Mouse (Mus musculus): Measurements from ENCODE around the gene Ugt1a6b. TPM values are rescaled to one million over a fixed set of nuclear protein-coding genes. Genes with fewer than 3 reads are reported as not detected.

The Ugt1a6b gene
- polyA plus RNA-seq, 1 experiment from 2014 or later: 28.8 TPM

GRCm38 (mm10) chr1:88226670-88227379, 123.8 kb downstream of the Ugt1a6b start, which contains the start of gene Mroh2a:
TSS of gene Mroh2a (plus strand) at chr1:88226986.
- WGBS (ENCODE audit: insufficient replicate concordance): 47% methylated on average over 5 of the region's 5 CpGs
- ATAC-seq: no peak
- H3K4me3 ChIP-seq (ENCODE audit: low read depth, low read length): no peak within 1 kb of the TSS
- no peaks in the 10 kb centered on the region for H3K4me1 ChIP-seq (ENCODE audit: insufficient read depth)
- no peak within 1 kb of the TSS for H3K27ac ChIP-seq (ENCODE audit: low read depth)
- H3K9ac ChIP-seq (replicated peaks): no peak within 1 kb of the TSS
- H3K9me3 ChIP-seq (ENCODE audit: low read length): peaks cover 17% of the 10 kb centered on the region
- peak; percentile 33 for DNase-seq
- no peaks in the 10 kb centered on the region for H3K27me3 ChIP-seq (ENCODE audit: insufficient read depth, low read length)
- TF ChIP-seq EP300 (IDR thresholded peaks at IDR 0.05; ENCODE audit: low read depth): no peak
- TF ChIP-seq CTCF (IDR thresholded peaks at IDR 0.05; ENCODE audit: low read depth): no peak
- H3K36me3 ChIP-seq (replicated peaks; ENCODE audit: insufficient read depth, low read length): no peaks in the 10 kb centered on the region
- H3K4me2 ChIP-seq (ENCODE audit: low read depth, low read length): no peak within 1 kb of the TSS

GRCm38 (mm10) chr1:88227482-88227881, 124.4 kb downstream of the Ugt1a6b start:
- 51% methylated on average over 2 of the region's 2 CpGs for WGBS (ENCODE audit: insufficient replicate concordance)
- Histone ChIP-seq H3K27me3 (ENCODE audit: insufficient read depth, low read length) (no peaks in the 10 kb centered on the region), H3K4me2 (ENCODE audit: low read depth, low read length) (no peak overlapping the region), H3K4me3 (ENCODE audit: low read depth, low read length) (no peak overlapping the region), H3K4me1 (ENCODE audit: insufficient read depth) (no peaks in the 10 kb centered on the region), H3K27ac (ENCODE audit: low read depth) (no peak overlapping the region), H3K36me3 (replicated peaks; ENCODE audit: insufficient read depth, low read length) (no peaks in the 10 kb centered on the region), H3K9me3 (ENCODE audit: low read length) (peaks cover 14% of the 10 kb centered on the region), H3K9ac (replicated peaks) (no peak overlapping the region)
- no peak for DNase-seq
- ATAC-seq: no peak
- TF ChIP-seq EP300 (IDR thresholded peaks at IDR 0.05; ENCODE audit: low read depth) (no peak), CTCF (IDR thresholded peaks at IDR 0.05; ENCODE audit: low read depth) (no peak)

- peaks cover 14% of the 10 kb centered on the region for H3K9me3 ChIP-seq (ENCODE audit: low read length)
- 63% methylated on average over 7 of the region's 7 CpGs for WGBS (ENCODE audit: insufficient replicate concordance)
These were observed 125.1 kb downstream of the Ugt1a6b start for GRCm38 (mm10) chr1:88228121-88228520.

GRCm38 (mm10) chr1:88229566-88229965, 126.5 kb downstream of the Ugt1a6b start:
- Histone ChIP-seq H3K4me1 (ENCODE audit: insufficient read depth) (no peaks in the 10 kb centered on the region), H3K4me2 (ENCODE audit: low read depth, low read length) (no peak overlapping the region), H3K9ac (replicated peaks) (no peak overlapping the region), H3K27me3 (ENCODE audit: insufficient read depth, low read length) (no peaks in the 10 kb centered on the region), H3K9me3 (ENCODE audit: low read length) (peaks cover 14% of the 10 kb centered on the region), H3K4me3 (ENCODE audit: low read depth, low read length) (no peak overlapping the region), H3K36me3 (replicated peaks; ENCODE audit: insufficient read depth, low read length) (no peaks in the 10 kb centered on the region), H3K27ac (ENCODE audit: low read depth) (no peak overlapping the region)
- 72% methylated on average over 3 of the region's 3 CpGs for WGBS (ENCODE audit: insufficient replicate concordance)
- no peak for TF ChIP-seq EP300 (IDR thresholded peaks at IDR 0.05; ENCODE audit: low read depth)
- no peak for TF ChIP-seq CTCF (IDR thresholded peaks at IDR 0.05; ENCODE audit: low read depth)
- DNase-seq: no peak
- no peak for ATAC-seq

More at GRCm38 (mm10) chr1:88228121-88228520, 125.1 kb downstream of the Ugt1a6b start:
- Histone ChIP-seq H3K27ac (ENCODE audit: low read depth) (no peak overlapping the region), H3K4me2 (ENCODE audit: low read depth, low read length) (no peak overlapping the region), H3K36me3 (replicated peaks; ENCODE audit: insufficient read depth, low read length) (no peaks in the 10 kb centered on the region), H3K9ac (replicated peaks) (no peak overlapping the region), H3K4me3 (ENCODE audit: low read depth, low read length) (no peak overlapping the region), H3K4me1 (ENCODE audit: insufficient read depth) (no peaks in the 10 kb centered on the region), H3K27me3 (ENCODE audit: insufficient read depth, low read length) (no peaks in the 10 kb centered on the region)
- TF ChIP-seq CTCF (IDR thresholded peaks at IDR 0.05; ENCODE audit: low read depth): no peak
- TF ChIP-seq EP300 (IDR thresholded peaks at IDR 0.05; ENCODE audit: low read depth): no peak
- DNase-seq (peak; percentile 26), ATAC-seq (no peak)

- H3K36me3 ChIP-seq (replicated peaks; ENCODE audit: insufficient read depth, low read length): no peaks in the 10 kb centered on the region
- H3K27ac ChIP-seq (ENCODE audit: low read depth): no peak overlapping the region
- no peaks in the 10 kb centered on the region for H3K27me3 ChIP-seq (ENCODE audit: insufficient read depth, low read length)
- ATAC-seq: no peak
- TF ChIP-seq EP300 (IDR thresholded peaks at IDR 0.05; ENCODE audit: low read depth) (no peak), CTCF (IDR thresholded peaks at IDR 0.05; ENCODE audit: low read depth) (no peak)
- WGBS (ENCODE audit: insufficient replicate concordance): 75% methylated on average over 5 of the region's 5 CpGs
- H3K4me2 ChIP-seq (ENCODE audit: low read depth, low read length): no peak overlapping the region
- H3K4me3 ChIP-seq (ENCODE audit: low read depth, low read length): no peak overlapping the region
- no peak overlapping the region for H3K9ac ChIP-seq (replicated peaks)
- no peak for DNase-seq
- H3K9me3 ChIP-seq (ENCODE audit: low read length): peaks cover 16% of the 10 kb centered on the region
- H3K4me1 ChIP-seq (ENCODE audit: insufficient read depth): no peaks in the 10 kb centered on the region
These were observed 126.9 kb downstream of the Ugt1a6b start for GRCm38 (mm10) chr1:88229986-88230385.

- no peak for ATAC-seq
- Histone ChIP-seq H3K4me3 (ENCODE audit: low read depth, low read length) (no peak overlapping the region), H3K36me3 (replicated peaks; ENCODE audit: insufficient read depth, low read length) (no peaks in the 10 kb centered on the region), H3K9ac (replicated peaks) (no peak overlapping the region), H3K27me3 (ENCODE audit: insufficient read depth, low read length) (no peaks in the 10 kb centered on the region), H3K27ac (ENCODE audit: low read depth) (no peak overlapping the region), H3K4me1 (ENCODE audit: insufficient read depth) (no peaks in the 10 kb centered on the region), H3K9me3 (ENCODE audit: low read length) (peaks cover 21% of the 10 kb centered on the region), H3K4me2 (ENCODE audit: low read depth, low read length) (no peak overlapping the region)
- 69% methylated on average over 7 of the region's 7 CpGs for WGBS (ENCODE audit: insufficient replicate concordance)
- no peak for DNase-seq
- no peak for TF ChIP-seq EP300 (IDR thresholded peaks at IDR 0.05; ENCODE audit: low read depth)
- TF ChIP-seq CTCF (IDR thresholded peaks at IDR 0.05; ENCODE audit: low read depth): no peak
These were observed 127.4 kb downstream of the Ugt1a6b start for GRCm38 (mm10) chr1:88230421-88230820.

Measured in liver, postnatal 0 days (tissue).